Mouse (Mus musculus): ENCODE measurements around the gene Nmnat2.

GRCm38 (mm10) chr1:153097017-153097675 is 142.4 kb downstream of the Nmnat2 start:
- no peak for TF ChIP-seq CTCF (IDR thresholded peaks at IDR 0.05; ENCODE audit: low read depth, low read length)
- no peak for TF ChIP-seq POLR2A (IDR thresholded peaks at IDR 0.05; ENCODE audit: extremely low read depth, insufficient read depth, low read length)

Measured in liver, adult 2 months (tissue).